Mouse (Mus musculus) heart, adult 8-10 months (tissue): ENCODE results near the gene Spaar. TPM values are rescaled to one million over a fixed set of nuclear protein-coding genes. Genes with fewer than 3 reads are reported as not detected.

ENCODE experiments used
- DNase-seq: peaks from one replicate; pipeline ENCODE4 v3.0.0; 2022; ENCODE audit warnings: low spot score
- total RNA-seq, 4 experiments: library from RNA; stranded (reverse); gene quantifications; 2 replicates each; pipeline ENCODE4 v1.2.4; 2022

The Spaar gene
- 1 to 10 TPM; 3.6 to 4.4 (median 4.1) TPM for total RNA-seq

- DNase-seq = peak; percentile 88
These were observed at the start of gene Spaar for GRCm38 (mm10) chr4:43729794-43730550. Gene Spaar (plus strand): TSS chr4:43730034.

- no peak for DNase-seq
These were observed 39.8 kb upstream of the Spaar start for GRCm38 (mm10) chr4:43690021-43690420.

- no peak for DNase-seq
These were observed 38.8 kb upstream of the Spaar start for GRCm38 (mm10) chr4:43691026-43691425.

GRCm38 (mm10) chr4:43693806-43694241, 36.0 kb upstream of the Spaar start:
- DNase-seq = peak; percentile 19

GRCm38 (mm10) chr4:43694439-43695248, 35.2 kb upstream of the Spaar start:
- DNase-seq = no peak

GRCm38 (mm10) chr4:43695249-43695671, 34.6 kb upstream of the Spaar start:
- peak; percentile 32 for DNase-seq

GRCm38 (mm10) chr4:43696561-43696960, 33.3 kb upstream of the Spaar start:
- no peak for DNase-seq

- no peak for DNase-seq
These were observed 29.1 kb upstream of the Spaar start, which contains the start of gene Olfr70 for GRCm38 (mm10) chr4:43700707-43701106. Gene Olfr70 (minus strand): TSS chr4:43700807.

GRCm38 (mm10) chr4:43703439-43703838, 26.4 kb upstream of the Spaar start:
- no peak for DNase-seq

- DNase-seq = peak; percentile 11
These were observed 26.0 kb upstream of the Spaar start for GRCm38 (mm10) chr4:43703851-43704250.

GRCm38 (mm10) chr4:43705991-43706390, 23.8 kb upstream of the Spaar start:
- DNase-seq = no peak

GRCm38 (mm10) chr4:43709869-43710268, 20.0 kb upstream of the Spaar start, which contains the start of gene Olfr71:
Gene Olfr71 (minus strand): TSS chr4:43710255.
- DNase-seq = no peak

- DNase-seq = peak; percentile 80
These were observed 18.0 kb upstream of the Spaar start for GRCm38 (mm10) chr4:43711821-43712220.

GRCm38 (mm10) chr4:43713652-43714219, 16.1 kb upstream of the Spaar start:
- DNase-seq = no peak

- no peak for DNase-seq
These were observed 9.2 kb upstream of the Spaar start for GRCm38 (mm10) chr4:43720491-43721228.

GRCm38 (mm10) chr4:43722191-43722590, 7.6 kb upstream of the Spaar start:
- DNase-seq = no peak

GRCm38 (mm10) chr4:43724764-43725163, 5.1 kb upstream of the Spaar start:
- DNase-seq = peak; percentile 63

- no peak for DNase-seq
These were observed 3.4 kb upstream of the Spaar start for GRCm38 (mm10) chr4:43726228-43726993.

GRCm38 (mm10) chr4:43726995-43727394, 2.8 kb upstream of the Spaar start, which contains the start of gene Hrct1:
Gene Hrct1 (plus strand): TSS chr4:43727188.
- peak; percentile 94 for DNase-seq

GRCm38 (mm10) chr4:43727718-43728575, 1.9 kb upstream of the Spaar start:
- DNase-seq = no peak
